Comparison of ENCODE assay signal across 15 mouse cellular contexts in genomic region chr3:62885104-62885503, GRCm38 (mm10).
"Had no signal": no experiment of that assay in that cellular context is flagged by ENCODE, and none has a peak within 500 bp of the region (broad histone marks: within the 10 kb centered on the region; RNA-seq: fewer than 3 reads in every experiment).

No protein-coding gene starts in this region.

- H3K4me3 ChIP-seq: midbrain, embryonic 10.5 days; midbrain, embryonic 12.5 days; neural tube, embryonic 12.5 days; stomach, embryonic 15.5 days had no signal

- H3K9me3 ChIP-seq: midbrain, embryonic 10.5 days; midbrain, embryonic 12.5 days; neural tube, embryonic 12.5 days; stomach, embryonic 15.5 days had no signal

- ATAC-seq: liver, postnatal 0 days; midbrain, embryonic 16.5 days had no signal

- H3K4me1 ChIP-seq: midbrain, embryonic 10.5 days; midbrain, embryonic 12.5 days; neural tube, embryonic 12.5 days; stomach, embryonic 15.5 days had no signal

- DNase-seq: liver, postnatal 0 days; lung, embryonic 14.5 days; lung, postnatal 10 days; lung, postnatal 4 days; midbrain, embryonic 14.5 days; right cerebral cortex, postnatal 14 days; thymus, adult 2 months; thymus, postnatal 25 days; thymus, postnatal 4 days had no signal

- H3K27me3 ChIP-seq: midbrain, embryonic 12.5 days; neural tube, embryonic 12.5 days; stomach, embryonic 15.5 days had no signal

- H3K36me3 ChIP-seq: midbrain, embryonic 10.5 days; midbrain, embryonic 12.5 days; neural tube, embryonic 12.5 days; stomach, embryonic 15.5 days had no signal

- H3K4me2 ChIP-seq: lung, embryonic 14.5 days; midbrain, embryonic 12.5 days; neural tube, embryonic 12.5 days; stomach, embryonic 15.5 days had no signal

- H3K9ac ChIP-seq: liver, postnatal 0 days; lung, embryonic 14.5 days; midbrain, embryonic 12.5 days; neural tube, embryonic 12.5 days; stomach, embryonic 15.5 days had no signal

- H3K27ac ChIP-seq: midbrain, embryonic 10.5 days; midbrain, embryonic 12.5 days; neural tube, embryonic 12.5 days; stomach, embryonic 15.5 days; stomach, postnatal 0 days had no signal
